Mouse (Mus musculus): ENCODE measurements around the gene Vav1. TPM values are rescaled to one million over a fixed set of nuclear protein-coding genes. Genes with fewer than 3 reads are reported as not detected.

Gene Vav1
- polyA plus RNA-seq, 1 experiment from 2014 or later: 2.0 TPM

DNA sequence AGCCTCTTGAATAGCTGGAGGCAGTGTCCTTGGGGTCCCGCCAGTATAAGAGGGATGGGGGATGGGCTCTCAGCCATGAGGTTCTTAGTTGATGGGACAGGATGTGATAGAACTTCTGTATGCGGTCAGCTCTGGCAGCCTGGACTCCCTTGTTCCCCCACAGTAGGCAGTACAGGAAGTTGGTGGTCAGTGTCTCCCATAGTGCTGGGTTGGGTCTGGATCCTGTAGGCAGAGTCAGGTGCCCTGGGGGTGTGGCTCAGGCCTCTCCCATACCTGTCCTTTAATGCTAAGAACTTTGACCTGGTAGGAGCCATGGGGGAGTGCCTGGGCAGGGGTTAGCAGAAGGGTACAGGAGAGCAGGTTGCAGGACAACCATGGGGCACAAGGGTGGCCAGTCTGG, 14.7 kb upstream of the Vav1 start:
- 81% methylated on average over 2 of the region's 2 CpGs for WGBS
- ATAC-seq (ENCODE audit: low FRiP score, low TSS enrichment): no peak
- H3K36me3 ChIP-seq (ENCODE audit: insufficient read depth, low read length): peaks cover 34% of the 10 kb centered on the region

DNA sequence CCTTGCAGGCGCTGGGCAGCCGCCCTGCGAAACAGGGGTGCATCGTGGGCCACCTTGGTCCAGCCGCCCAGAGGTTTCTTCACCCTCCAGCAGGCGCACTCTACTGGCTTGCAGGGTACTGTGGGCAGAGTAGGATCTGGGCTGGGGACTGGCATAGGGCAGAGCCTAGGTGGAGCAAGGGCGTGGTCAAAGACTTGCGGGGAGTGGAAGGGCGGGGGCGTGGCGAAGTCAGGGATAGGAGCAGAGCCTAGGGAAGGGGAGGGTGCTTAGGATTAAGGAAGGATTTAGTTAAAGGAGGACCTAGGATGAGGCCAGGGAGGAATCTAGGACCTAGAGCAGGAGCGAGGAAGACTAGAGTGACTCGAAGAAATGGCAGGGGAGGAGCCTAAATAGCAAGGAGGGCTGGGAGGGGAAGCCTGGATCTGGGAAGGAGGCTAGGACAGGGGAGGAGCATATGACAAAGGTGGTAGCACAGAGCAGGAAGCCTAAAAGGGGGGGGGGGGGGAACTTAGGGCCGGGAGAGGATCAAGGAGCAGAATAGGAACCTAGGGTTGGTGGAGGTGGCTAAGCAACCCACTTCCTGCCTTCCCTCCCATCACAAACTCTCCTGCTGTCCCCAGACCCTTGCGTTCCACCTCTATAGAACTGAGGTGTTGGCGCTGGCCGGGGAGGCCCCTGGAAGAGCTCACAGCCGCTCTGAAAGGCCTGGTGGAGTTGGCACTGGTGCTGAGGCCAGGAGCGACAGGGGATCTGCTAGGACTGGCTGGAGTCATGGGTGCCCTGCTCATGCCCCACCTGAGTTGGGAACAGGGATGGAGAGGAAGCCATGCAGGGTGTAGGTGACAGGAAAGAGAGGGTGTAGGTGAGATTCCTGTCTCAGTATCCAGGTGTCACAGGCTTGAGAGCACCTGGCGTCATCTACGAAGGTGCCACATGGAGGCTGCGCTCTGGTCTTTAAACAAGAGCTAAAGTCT, 13.6 kb upstream of the Vav1 start:
- no peaks in the 10 kb centered on the region for H3K9me3 ChIP-seq (ENCODE audit: low read length)
- H3K27ac ChIP-seq (ENCODE audit: low read length): 0 out of 2 replicates have a peak overlapping the region, but pooled peaks have one; percentile 9
- H3K4me2 ChIP-seq (replicated peaks; ENCODE audit: low read depth, low read length): peak overlapping the region; percentile 45
- peak overlapping the region; percentile 26 for H3K4me3 ChIP-seq (ENCODE audit: low read length)
- peaks cover 30% of the 10 kb centered on the region for H3K36me3 ChIP-seq (ENCODE audit: insufficient read depth, low read length)
- ATAC-seq (ENCODE audit: low FRiP score, low TSS enrichment): peak; percentile 95
- H3K9ac ChIP-seq (replicated peaks; ENCODE audit: low read length): peak overlapping the region; percentile 39; the same call in 1 of the 2 replicates
- WGBS: 33% methylated on average over 21 of the region's 22 CpGs
- H3K4me1 ChIP-seq (ENCODE audit: insufficient read depth, low read length): peaks cover 8% of the 10 kb centered on the region
- no peaks in the 10 kb centered on the region for H3K27me3 ChIP-seq (ENCODE audit: insufficient read depth, low read length)

More for the DNA sequence above, 14.7 kb upstream of the Vav1 start:
- peaks cover 8% of the 10 kb centered on the region for H3K4me1 ChIP-seq (ENCODE audit: insufficient read depth, low read length)
- H3K4me2 ChIP-seq (replicated peaks; ENCODE audit: low read depth, low read length): no peak overlapping the region
- H3K4me3 ChIP-seq (ENCODE audit: low read length): no peak overlapping the region
- no peak overlapping the region for H3K9ac ChIP-seq (replicated peaks; ENCODE audit: low read length)
- no peaks in the 10 kb centered on the region for H3K9me3 ChIP-seq (ENCODE audit: low read length)
- H3K27me3 ChIP-seq (ENCODE audit: insufficient read depth, low read length): no peaks in the 10 kb centered on the region
- no peak overlapping the region for H3K27ac ChIP-seq (ENCODE audit: low read length)

DNA sequence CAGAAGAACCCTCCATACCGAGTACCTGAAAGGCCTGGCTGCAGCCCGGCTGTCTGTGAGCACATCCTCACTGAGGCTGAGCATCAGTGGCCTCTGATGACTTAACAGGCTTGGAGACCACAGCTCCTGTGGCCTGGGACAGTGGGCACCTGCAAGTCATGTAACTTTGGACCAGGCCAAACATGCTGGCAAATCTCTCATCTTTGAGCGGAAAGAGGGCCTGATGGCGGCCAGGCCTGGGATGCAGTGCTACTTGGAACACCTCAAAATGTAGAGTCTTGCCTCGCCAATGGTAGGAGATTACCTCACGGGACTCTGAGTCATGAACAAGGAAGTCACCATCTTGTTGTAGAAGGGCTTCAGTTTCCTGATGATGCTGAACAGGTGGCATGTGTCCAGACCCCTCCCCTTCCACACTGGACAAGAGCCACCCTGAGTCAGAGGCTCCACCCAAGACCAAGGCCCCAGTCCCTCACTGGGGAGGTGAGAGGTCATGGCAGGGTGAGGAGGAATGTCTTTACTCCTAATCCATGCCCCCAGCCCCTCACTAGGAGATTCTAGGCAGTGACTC, 11.3 kb upstream of the Vav1 start:
- no peaks in the 10 kb centered on the region for H3K27me3 ChIP-seq (ENCODE audit: insufficient read depth, low read length)
- no peaks in the 10 kb centered on the region for H3K9me3 ChIP-seq (ENCODE audit: low read length)
- ATAC-seq (ENCODE audit: low FRiP score, low TSS enrichment): no peak
- H3K4me3 ChIP-seq (ENCODE audit: low read length): no peak overlapping the region
- 85% methylated on average over 6 of the region's 6 CpGs for WGBS
- H3K4me1 ChIP-seq (ENCODE audit: insufficient read depth, low read length): peaks cover 8% of the 10 kb centered on the region
- H3K36me3 ChIP-seq (ENCODE audit: insufficient read depth, low read length): peaks cover 10% of the 10 kb centered on the region; the same call in 1 of the 2 replicates
- H3K27ac ChIP-seq (ENCODE audit: low read length): no peak overlapping the region
- H3K9ac ChIP-seq (replicated peaks; ENCODE audit: low read length): no peak overlapping the region
- no peak overlapping the region for H3K4me2 ChIP-seq (replicated peaks; ENCODE audit: low read depth, low read length)

DNA sequence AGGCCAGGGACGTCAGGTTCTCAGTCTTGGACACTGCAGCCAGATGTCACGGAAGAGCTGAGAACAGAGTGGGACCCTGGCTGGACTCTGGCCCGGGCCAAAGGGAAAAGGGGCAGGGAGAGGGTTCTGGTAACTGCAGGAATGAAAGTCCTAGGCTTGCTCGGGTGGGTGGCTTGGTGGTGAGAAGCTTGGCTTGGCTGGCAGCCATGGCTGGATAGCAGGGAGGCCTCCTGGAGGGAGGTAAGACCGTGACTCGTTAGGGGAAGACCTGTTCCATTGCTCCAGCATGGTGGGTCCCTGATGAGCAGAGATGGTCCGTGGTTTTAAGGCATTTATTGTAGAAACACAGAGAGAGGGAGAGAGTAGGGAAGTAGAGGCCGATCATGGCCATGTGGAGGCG, 7.6 kb upstream of the Vav1 start:
- no peaks in the 10 kb centered on the region for H3K27me3 ChIP-seq (ENCODE audit: insufficient read depth, low read length)
- WGBS: 67% methylated on average over 9 of the region's 9 CpGs

DNA sequence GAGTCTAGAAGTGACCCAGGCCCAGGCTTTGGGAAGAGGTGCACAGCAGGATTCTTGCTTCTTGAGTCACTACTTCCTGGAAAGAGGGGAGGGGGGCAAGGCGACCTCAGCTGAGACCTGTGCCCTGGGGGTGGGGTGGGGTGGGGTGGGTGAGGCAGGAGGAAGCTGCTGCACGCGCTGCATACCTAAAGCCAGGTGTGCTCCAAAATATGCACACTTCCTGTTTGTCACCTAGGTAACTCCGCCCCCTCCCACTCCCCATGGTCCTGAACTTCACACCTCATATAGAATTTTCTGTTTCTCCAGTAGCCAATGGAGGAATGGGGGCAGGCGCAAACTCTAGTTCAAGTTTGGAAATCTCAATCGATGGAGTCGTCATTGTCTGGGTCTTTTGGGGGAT, 5.1 kb upstream of the Vav1 start:
- Histone ChIP-seq H3K9ac (replicated peaks; ENCODE audit: low read length) (no peak overlapping the region), H3K4me3 (ENCODE audit: low read length) (no peak overlapping the region), H3K27ac (ENCODE audit: low read length) (no peak overlapping the region), H3K4me2 (replicated peaks; ENCODE audit: low read depth, low read length) (no peak overlapping the region), H3K27me3 (ENCODE audit: insufficient read depth, low read length) (no peaks in the 10 kb centered on the region), H3K36me3 (ENCODE audit: insufficient read depth, low read length) (no peaks in the 10 kb centered on the region), H3K9me3 (ENCODE audit: low read length) (no peaks in the 10 kb centered on the region), H3K4me1 (ENCODE audit: insufficient read depth, low read length) (peaks cover 19% of the 10 kb centered on the region)
- no peak for ATAC-seq (ENCODE audit: low FRiP score, low TSS enrichment)
- 26% methylated on average over 7 of the region's 7 CpGs for WGBS

More for the DNA sequence above, 7.6 kb upstream of the Vav1 start:
- Histone ChIP-seq H3K9me3 (ENCODE audit: low read length) (no peaks in the 10 kb centered on the region), H3K4me1 (ENCODE audit: insufficient read depth, low read length) (peaks cover 17% of the 10 kb centered on the region), H3K9ac (replicated peaks; ENCODE audit: low read length) (no peak overlapping the region), H3K27ac (ENCODE audit: low read length) (no peak overlapping the region), H3K4me3 (ENCODE audit: low read length) (no peak overlapping the region), H3K4me2 (replicated peaks; ENCODE audit: low read depth, low read length) (no peak overlapping the region), H3K36me3 (ENCODE audit: insufficient read depth, low read length) (no peaks in the 10 kb centered on the region)
- ATAC-seq (ENCODE audit: low FRiP score, low TSS enrichment): no peak

DNA sequence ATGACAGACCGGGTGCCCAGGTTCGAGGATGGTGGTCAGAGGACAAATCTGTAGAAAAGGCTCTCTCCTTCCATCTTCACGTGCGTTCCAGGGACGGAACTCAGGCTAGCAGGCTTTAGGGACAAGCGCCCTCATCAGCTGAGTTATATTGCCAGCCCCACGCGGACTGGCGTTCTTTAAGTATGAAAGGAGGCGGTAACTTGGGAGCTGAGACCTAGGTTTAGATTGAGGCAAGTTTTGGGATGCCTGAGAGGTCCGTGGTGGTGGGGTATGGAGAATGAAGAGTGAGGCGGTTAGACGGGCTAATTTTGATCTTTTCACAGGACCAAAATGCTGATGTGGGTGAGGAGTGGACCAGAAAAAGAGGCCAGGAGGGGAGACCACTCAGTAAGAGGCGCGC, 4.2 kb upstream of the Vav1 start:
- Histone ChIP-seq H3K9me3 (ENCODE audit: low read length) (no peaks in the 10 kb centered on the region), H3K4me2 (replicated peaks; ENCODE audit: low read depth, low read length) (peak overlapping the region; percentile 83), H3K27ac (ENCODE audit: low read length) (no peak overlapping the region), H3K27me3 (ENCODE audit: insufficient read depth, low read length) (no peaks in the 10 kb centered on the region), H3K36me3 (ENCODE audit: insufficient read depth, low read length) (no peaks in the 10 kb centered on the region), H3K4me1 (ENCODE audit: insufficient read depth, low read length) (peaks cover 19% of the 10 kb centered on the region), H3K9ac (replicated peaks; ENCODE audit: low read length) (peak overlapping the region; percentile 66), H3K4me3 (ENCODE audit: low read length) (peak overlapping the region; percentile 61)
- no peak for ATAC-seq (ENCODE audit: low FRiP score, low TSS enrichment)
- 5% methylated on average over 15 of the region's 15 CpGs for WGBS

DNA sequence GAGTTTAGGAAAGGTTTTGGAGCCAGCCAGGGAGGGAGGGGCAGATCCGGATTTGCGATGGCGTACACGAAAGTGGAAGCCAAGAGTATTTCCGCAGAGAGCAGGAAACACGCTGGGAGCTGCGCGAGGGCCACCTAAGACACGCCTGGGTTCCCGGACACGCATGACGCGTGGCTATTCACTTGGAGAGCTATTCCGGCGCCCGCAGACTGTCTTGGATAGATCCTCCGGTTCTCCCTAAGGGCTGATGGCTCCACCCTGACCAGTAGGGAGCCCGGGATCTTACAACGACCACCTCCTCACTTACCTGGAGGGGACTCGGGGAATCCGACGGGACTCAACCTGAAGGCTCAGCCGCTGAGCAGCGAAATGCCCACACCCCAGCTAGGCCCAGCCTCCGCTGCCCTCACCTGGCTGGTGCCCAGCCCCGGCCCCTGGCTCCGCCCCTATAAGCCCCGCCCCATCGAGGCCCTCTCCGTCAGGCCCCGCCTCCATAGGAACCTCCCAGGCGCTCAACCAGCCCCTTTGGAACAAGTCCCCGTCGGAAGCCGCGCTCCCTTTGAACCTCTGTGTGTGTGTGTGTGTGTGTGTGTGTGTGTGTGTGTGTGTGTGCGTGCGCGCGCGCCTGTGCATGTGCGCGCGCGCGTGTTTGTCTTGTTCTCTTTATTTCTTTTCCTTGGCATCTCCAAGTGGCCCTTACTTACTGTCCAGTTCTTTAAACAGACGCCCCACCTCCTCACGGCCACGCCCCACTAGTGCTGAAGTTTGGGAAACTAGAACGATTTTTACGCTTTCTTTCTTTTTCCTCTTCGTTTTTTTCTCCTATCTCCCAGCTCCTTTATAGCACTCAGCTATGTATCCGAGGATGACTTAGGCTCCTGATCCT, 3.5 kb upstream of the Vav1 start:
- under 1% methylated on average over 49 of the region's 53 CpGs for WGBS
- Histone ChIP-seq H3K4me1 (ENCODE audit: insufficient read depth, low read length) (peaks cover 19% of the 10 kb centered on the region), H3K27ac (ENCODE audit: low read length) (no peak overlapping the region; the same call in 1 of the 2 replicates), H3K4me2 (replicated peaks; ENCODE audit: low read depth, low read length) (peak overlapping the region; percentile 83), H3K27me3 (ENCODE audit: insufficient read depth, low read length) (no peaks in the 10 kb centered on the region), H3K36me3 (ENCODE audit: insufficient read depth, low read length) (no peaks in the 10 kb centered on the region), H3K9ac (replicated peaks; ENCODE audit: low read length) (peak overlapping the region; percentile 66), H3K4me3 (ENCODE audit: low read length) (peak overlapping the region; percentile 61), H3K9me3 (ENCODE audit: low read length) (no peaks in the 10 kb centered on the region)
- ATAC-seq (ENCODE audit: low FRiP score, low TSS enrichment): peak; percentile 88

DNA sequence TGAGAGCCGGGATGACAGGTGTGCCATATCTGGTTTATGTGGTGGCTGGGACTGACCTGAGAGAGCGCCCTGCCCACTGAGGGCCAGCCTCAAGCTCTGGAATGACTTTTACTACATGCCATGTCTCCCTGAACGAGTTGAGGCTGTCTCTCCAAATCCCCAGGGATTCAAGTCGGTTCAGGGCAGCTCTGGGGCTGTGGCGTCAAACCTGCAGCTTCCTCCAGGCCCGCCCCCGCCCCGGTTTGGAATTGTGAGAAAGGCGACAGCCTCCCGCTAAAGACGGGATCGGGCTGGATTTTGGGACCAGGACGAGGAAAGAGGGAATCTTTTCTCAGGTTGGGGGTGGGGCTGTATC, 2.9 kb upstream of the Vav1 start:
- WGBS: under 1% methylated on average over 13 of the region's 13 CpGs
- H3K9ac ChIP-seq (replicated peaks; ENCODE audit: low read length): peak overlapping the region; percentile 66
- H3K36me3 ChIP-seq (ENCODE audit: insufficient read depth, low read length): no peaks in the 10 kb centered on the region
- H3K4me1 ChIP-seq (ENCODE audit: insufficient read depth, low read length): peaks cover 19% of the 10 kb centered on the region
- peak overlapping the region; percentile 61 for H3K4me3 ChIP-seq (ENCODE audit: low read length)
- H3K9me3 ChIP-seq (ENCODE audit: low read length): no peaks in the 10 kb centered on the region
- ATAC-seq (ENCODE audit: low FRiP score, low TSS enrichment): peak; percentile 31
- H3K27ac ChIP-seq (ENCODE audit: low read length): no peak overlapping the region
- H3K27me3 ChIP-seq (ENCODE audit: insufficient read depth, low read length): no peaks in the 10 kb centered on the region
- peak overlapping the region; percentile 83 for H3K4me2 ChIP-seq (replicated peaks; ENCODE audit: low read depth, low read length)

DNA sequence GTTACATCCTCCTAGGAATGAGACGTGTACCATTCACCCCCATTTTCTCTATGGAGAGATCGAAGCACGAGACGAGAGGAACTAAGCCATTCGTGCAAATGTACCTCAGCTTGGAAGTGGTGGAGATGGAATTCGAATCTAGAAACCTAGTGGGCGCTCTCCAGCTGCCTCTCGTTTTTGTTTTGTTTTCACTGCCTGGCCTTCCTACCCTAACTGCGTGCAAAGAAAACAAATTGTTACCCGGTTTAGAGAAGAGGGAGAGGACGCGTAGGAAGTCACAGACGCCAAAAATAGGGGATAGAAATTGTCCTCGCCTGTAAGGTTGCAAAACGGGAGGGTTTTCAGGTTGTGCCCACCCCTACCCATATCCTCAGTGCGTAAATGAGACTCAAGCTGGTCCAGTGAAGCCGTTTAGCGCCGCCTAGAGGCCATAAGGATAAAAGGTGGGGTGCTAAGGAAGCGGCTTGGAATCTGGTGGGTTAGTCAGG, 2.2 kb upstream of the Vav1 start:
- H3K9ac ChIP-seq (replicated peaks; ENCODE audit: low read length): peak overlapping the region; percentile 66
- no peaks in the 10 kb centered on the region for H3K27me3 ChIP-seq (ENCODE audit: insufficient read depth, low read length)
- peak; percentile 60; the same call in 1 of the 2 replicates for ATAC-seq (ENCODE audit: low FRiP score, low TSS enrichment)
- peak overlapping the region; percentile 61 for H3K4me3 ChIP-seq (ENCODE audit: low read length)
- peaks cover 19% of the 10 kb centered on the region for H3K4me1 ChIP-seq (ENCODE audit: insufficient read depth, low read length)
- no peaks in the 10 kb centered on the region for H3K36me3 ChIP-seq (ENCODE audit: insufficient read depth, low read length)
- whole genome bisulfite sequencing: under 1% methylated on average over 20 of the region's 20 CpGs
- no peaks in the 10 kb centered on the region for H3K9me3 ChIP-seq (ENCODE audit: low read length)
- H3K27ac ChIP-seq (ENCODE audit: low read length): no peak overlapping the region
- H3K4me2 ChIP-seq (replicated peaks; ENCODE audit: low read depth, low read length): peak overlapping the region; percentile 83

All from kidney, embryonic 16.5 days (tissue).